Mouse (Mus musculus): ENCODE data around the gene Sumo2. TPM values are rescaled to one million over a fixed set of nuclear protein-coding genes. Genes with fewer than 3 reads are reported as not detected.
"Not testable (repeated sequence)": the region's sequence is repeated elsewhere in the genome, so short reads cannot be mapped to it uniquely, and the experiment has no call there.

Gene Sumo2
- polyA plus RNA-seq, 1 experiment from 2014 or later, result 892 TPM

GRCm38 (mm10) chr11:115538045-115538444 lies 2.0 kb upstream of the Sumo2 start:
- peaks cover 6% of the 10 kb centered on the region for H3K36me3 ChIP-seq
- H3K4me1 ChIP-seq, result peaks cover 26% of the 10 kb centered on the region
- H3K27ac ChIP-seq (replicated peaks), result no peak overlapping the region
- no peaks in the 10 kb centered on the region for H3K27me3 ChIP-seq (replicated peaks)
- H3K4me3 ChIP-seq (replicated peaks), result no peak overlapping the region
- no peak for ATAC-seq (ENCODE audit: low FRiP score)
- H3K4me2 ChIP-seq, result no peak overlapping the region
- no peaks in the 10 kb centered on the region for H3K9me3 ChIP-seq (replicated peaks)
- H3K9ac ChIP-seq (replicated peaks), result no peak overlapping the region
- WGBS, result 69% methylated on average over 2 of the region's 2 CpGs

- Histone ChIP-seq H3K9ac (replicated peaks) (no peak overlapping the region), H3K27me3 (replicated peaks) (no peaks in the 10 kb centered on the region), H3K4me2 (peak overlapping the region; percentile 77), H3K36me3 (peaks cover 16% of the 10 kb centered on the region), H3K4me3 (replicated peaks) (peak overlapping the region; percentile 89; the same call in 1 of the 2 replicates), H3K4me1 (peaks cover 35% of the 10 kb centered on the region), H3K27ac (replicated peaks) (peak overlapping the region; percentile 99), H3K9me3 (replicated peaks) (no peaks in the 10 kb centered on the region)
- no peak for ATAC-seq (ENCODE audit: low FRiP score)
- 79% methylated on average over 10 of the region's 10 CpGs for WGBS
These were observed 936 bp upstream of the Sumo2 start for GRCm38 (mm10) chr11:115536856-115537568.

- Histone ChIP-seq H3K36me3 (peaks cover 26% of the 10 kb centered on the region), H3K4me1 (peaks cover 42% of the 10 kb centered on the region), H3K9ac (replicated peaks) (peak overlapping the region; percentile 90), H3K27ac (replicated peaks) (peak overlapping the region; percentile 99), H3K4me3 (replicated peaks) (peak overlapping the region; percentile 89), H3K27me3 (replicated peaks) (no peaks in the 10 kb centered on the region), H3K4me2 (peak overlapping the region; percentile 77), H3K9me3 (replicated peaks) (no peaks in the 10 kb centered on the region)
- ATAC-seq (ENCODE audit: low FRiP score), result peak; percentile 81
- 0% methylated on average over 32 of the region's 84 CpGs for WGBS
These were observed 557 bp downstream of the Sumo2 start for GRCm38 (mm10) chr11:115535401-115536037.

- H3K4me3 ChIP-seq (replicated peaks), result peak overlapping the region; percentile 89
- no peak for ATAC-seq (ENCODE audit: low FRiP score)
- H3K27ac ChIP-seq (replicated peaks), result peak overlapping the region; percentile 99
- H3K4me2 ChIP-seq, result peak overlapping the region; percentile 77
- H3K36me3 ChIP-seq, result peaks cover 32% of the 10 kb centered on the region
- H3K9me3 ChIP-seq (replicated peaks), result no peaks in the 10 kb centered on the region
- 8% methylated on average over 11 of the region's 11 CpGs for WGBS
- H3K4me1 ChIP-seq, result peaks cover 42% of the 10 kb centered on the region
- H3K9ac ChIP-seq (replicated peaks), result peak overlapping the region; percentile 90
- no peaks in the 10 kb centered on the region for H3K27me3 ChIP-seq (replicated peaks)
These were observed 1.2 kb downstream of the Sumo2 start for GRCm38 (mm10) chr11:115534759-115535371.

GRCm38 (mm10) chr11:115526446-115526845 lies 9.6 kb downstream of the Sumo2 start:
- H3K4me2 ChIP-seq; H3K4me1 ChIP-seq; ATAC-seq (ENCODE audit: low FRiP score); H3K27me3 ChIP-seq (replicated peaks); H3K4me3 ChIP-seq (replicated peaks); H3K27ac ChIP-seq (replicated peaks); H3K9me3 ChIP-seq (replicated peaks); H3K9ac ChIP-seq (replicated peaks): not testable (repeated sequence)
- 86% methylated on average over 3 of the region's 3 CpGs for WGBS
- H3K36me3 ChIP-seq, result peaks cover 65% of the 10 kb centered on the region

GRCm38 (mm10) chr11:115522703-115523102 lies 13.4 kb downstream of the Sumo2 start:
- Histone ChIP-seq H3K27me3 (replicated peaks) (no peaks in the 10 kb centered on the region), H3K9ac (replicated peaks) (no peak overlapping the region), H3K36me3 (peaks cover 44% of the 10 kb centered on the region), H3K4me2 (no peak overlapping the region), H3K9me3 (replicated peaks) (no peaks in the 10 kb centered on the region), H3K4me3 (replicated peaks) (no peak overlapping the region), H3K4me1 (no peaks in the 10 kb centered on the region), H3K27ac (replicated peaks) (no peak overlapping the region)
- WGBS, result 77% methylated on average over 2 of the region's 2 CpGs
- no peak for ATAC-seq (ENCODE audit: low FRiP score)

- Histone ChIP-seq H3K27ac (replicated peaks) (no peak overlapping the region), H3K4me2 (no peak overlapping the region), H3K27me3 (replicated peaks) (no peaks in the 10 kb centered on the region), H3K9me3 (replicated peaks) (no peaks in the 10 kb centered on the region), H3K36me3 (peaks cover 41% of the 10 kb centered on the region), H3K4me1 (no peaks in the 10 kb centered on the region), H3K9ac (replicated peaks) (no peak overlapping the region), H3K4me3 (replicated peaks) (no peak overlapping the region)
- no peak for ATAC-seq (ENCODE audit: low FRiP score)
- WGBS, result 87% methylated on average over 2 of the region's 2 CpGs
These were observed 13.8 kb downstream of the Sumo2 start for GRCm38 (mm10) chr11:115522238-115522637.

GRCm38 (mm10) chr11:115521080-115521479 lies 15.0 kb downstream of the Sumo2 start:
- 87% methylated on average over 4 of the region's 4 CpGs for WGBS

GRCm38 (mm10) chr11:115520218-115520617 lies 15.9 kb downstream of the Sumo2 start:
- WGBS, result 77% methylated on average over 2 of the region's 2 CpGs
- no peaks in the 10 kb centered on the region for H3K9me3 ChIP-seq (replicated peaks)
- H3K4me3 ChIP-seq (replicated peaks), result no peak overlapping the region
- no peaks in the 10 kb centered on the region for H3K27me3 ChIP-seq (replicated peaks)
- ATAC-seq (ENCODE audit: low FRiP score), result no peak
- no peak overlapping the region for H3K4me2 ChIP-seq
- peaks cover 21% of the 10 kb centered on the region for H3K36me3 ChIP-seq
- no peak overlapping the region for H3K9ac ChIP-seq (replicated peaks)
- H3K4me1 ChIP-seq, result no peaks in the 10 kb centered on the region
- H3K27ac ChIP-seq (replicated peaks), result no peak overlapping the region

More at GRCm38 (mm10) chr11:115521080-115521479, 15.0 kb downstream of the Sumo2 start:
- H3K36me3 ChIP-seq, result peaks cover 29% of the 10 kb centered on the region
- H3K27ac ChIP-seq (replicated peaks), result no peak overlapping the region
- no peaks in the 10 kb centered on the region for H3K27me3 ChIP-seq (replicated peaks)
- no peak overlapping the region for H3K9ac ChIP-seq (replicated peaks)
- no peaks in the 10 kb centered on the region for H3K4me1 ChIP-seq
- no peak overlapping the region for H3K4me2 ChIP-seq
- no peaks in the 10 kb centered on the region for H3K9me3 ChIP-seq (replicated peaks)
- ATAC-seq (ENCODE audit: low FRiP score), result no peak
- H3K4me3 ChIP-seq (replicated peaks), result no peak overlapping the region

- no peak for ATAC-seq (ENCODE audit: low FRiP score)
- H3K27me3 ChIP-seq (replicated peaks), result no peaks in the 10 kb centered on the region
- no peak overlapping the region for H3K4me2 ChIP-seq
- H3K36me3 ChIP-seq, result peaks cover 17% of the 10 kb centered on the region
- H3K4me1 ChIP-seq, result no peaks in the 10 kb centered on the region
- no peak overlapping the region for H3K9ac ChIP-seq (replicated peaks)
- H3K9me3 ChIP-seq (replicated peaks), result no peaks in the 10 kb centered on the region
- no peak overlapping the region for H3K4me3 ChIP-seq (replicated peaks)
- no peak overlapping the region for H3K27ac ChIP-seq (replicated peaks)
- WGBS, result 95% methylated on average over 3 of the region's 3 CpGs
These were observed 16.5 kb downstream of the Sumo2 start for GRCm38 (mm10) chr11:115519581-115519980.

- Histone ChIP-seq H3K9ac (replicated peaks) (no peak overlapping the region), H3K4me3 (replicated peaks) (no peak overlapping the region), H3K27me3 (replicated peaks) (no peaks in the 10 kb centered on the region), H3K36me3 (peaks cover 10% of the 10 kb centered on the region), H3K4me1 (no peaks in the 10 kb centered on the region), H3K27ac (replicated peaks) (no peak overlapping the region), H3K9me3 (replicated peaks) (no peaks in the 10 kb centered on the region), H3K4me2 (no peak overlapping the region)
- 72% methylated on average over 9 of the region's 9 CpGs for WGBS
- no peak for ATAC-seq (ENCODE audit: low FRiP score)
These were observed 17.4 kb downstream of the Sumo2 start for GRCm38 (mm10) chr11:115518693-115519092.

GRCm38 (mm10) chr11:115516942-115517341 lies 19.1 kb downstream of the Sumo2 start:
- Histone ChIP-seq H3K4me2 (no peak overlapping the region), H3K9me3 (replicated peaks) (no peaks in the 10 kb centered on the region), H3K27me3 (replicated peaks) (no peaks in the 10 kb centered on the region), H3K4me1 (peaks cover 6% of the 10 kb centered on the region), H3K27ac (replicated peaks) (no peak overlapping the region), H3K36me3 (peaks cover under 1% of the 10 kb centered on the region; the same call in 1 of the 2 replicates), H3K4me3 (replicated peaks) (no peak overlapping the region), H3K9ac (replicated peaks) (no peak overlapping the region)
- WGBS, result 82% methylated on average over 5 of the region's 5 CpGs
- ATAC-seq (ENCODE audit: low FRiP score), result no peak
